Mouse (Mus musculus) midbrain, postnatal 0 days (tissue): ENCODE data around the gene Ppp2r2c. TPM values are rescaled to one million over a fixed set of nuclear protein-coding genes. Genes with fewer than 3 reads are reported as not detected.

Experiments
- ATAC-seq: fragments of 200-750 bp; cut with Nextera tagmentation; 2 replicates; pipeline ENCODE4 v1.8.0; 2017; ENCODE audit warnings: moderate number of reproducible peaks, mild to moderate bottlenecking, moderate TSS enrichment, moderate library complexity; ENCODE audit not compliant: low FRiP score
- DNase-seq: peaks from one replicate; pipeline ENCODE4 v3.0.0-alpha.2; 2015; ENCODE audit warnings: low spot score
- H3K27ac ChIP-seq: fragments of 300-500 bp; sonication (generic); 2 replicates; pipeline ENCODE4 v1.5.1; 2014; ENCODE audit warnings: low read depth, mild to moderate bottlenecking, low read length, mixed read lengths
- H3K27me3 ChIP-seq: fragments of 300-500 bp; sonication (generic); 2 replicates; pipeline ENCODE4 v1.6.1; 2014; ENCODE audit warnings: low read length, control low read depth, mixed read lengths; ENCODE audit not compliant: insufficient read depth
- H3K36me3 ChIP-seq: fragments of 300-500 bp; sonication (generic); 2 replicates; pipeline ENCODE4 v1.6.1; 2014; ENCODE audit warnings: low read length, control low read depth, mixed read lengths; ENCODE audit not compliant: insufficient read depth
- H3K4me1 ChIP-seq: fragments of 300-500 bp; sonication (generic); 2 replicates; pipeline ENCODE4 v1.6.1; 2014; ENCODE audit warnings: mild to moderate bottlenecking, control low read depth, antibody characterized with exemption, low read length, mixed read lengths; ENCODE audit not compliant: insufficient read depth
- H3K4me2 ChIP-seq: fragments of 300-500 bp; sonication (generic); 2 replicates; pipeline ENCODE4 v1.6.1; 2014; ENCODE audit warnings: low read depth, mild to moderate bottlenecking, low read length, mixed read lengths; ENCODE audit not compliant: poor library complexity, severe bottlenecking
- H3K4me3 ChIP-seq: fragments of 300-500 bp; sonication (generic); 2 replicates; pipeline ENCODE4 v1.5.1; 2014; ENCODE audit warnings: low read depth, mild to moderate bottlenecking, low read length, moderate library complexity
- H3K9ac ChIP-seq: fragments of 300-500 bp; sonication (generic); replicated peaks from 2 replicates; pipeline ENCODE4 v1.6.1; 2014; ENCODE audit warnings: mild to moderate bottlenecking, low read length, moderate library complexity, mixed read lengths; ENCODE audit not compliant: poor library complexity, severe bottlenecking
- H3K9me3 ChIP-seq: fragments of 300-500 bp; sonication (generic); 2 replicates; pipeline ENCODE4 v1.6.1; 2016; ENCODE audit warnings: low read length, control low read depth
- CTCF ChIP-seq: IDR thresholded peaks from 2 replicates; pipeline ENCODE4 v1.5.1; 2016; ENCODE audit warnings: antibody characterized with exemption, mild to moderate bottlenecking
- WGBS: fragments of 180-500 bp; shearing (Covaris S2); extraction: QIAGEN DNeasy Blood & Tissue Kit; methylation state at CpG from one replicate; pipeline ENCODE4 v1.1.7; 2014; 5-methylcytosine and 5-hydroxymethylcytosine counted together
- polyA plus RNA-seq: library from polyadenylated mRNA; unstranded; fragments of >200 nt; fragmentation: Nextera tagmentation; extraction: Ambion mirVana; gene quantifications from 2 replicates; pipeline ENCODE4 v1.2.1, GENCODE M21; 2015
- total RNA-seq: library from RNA; depleted of rRNA; stranded (reverse); fragments of >200 nt; gene quantifications from 2 replicates; pipeline ENCODE4 v1.2.3, GENCODE M21; 2014

The Ppp2r2c gene
- total and polyA plus RNA-seq, 2 experiments from 2014 or later = 91.8 to 231 TPM

DNA sequence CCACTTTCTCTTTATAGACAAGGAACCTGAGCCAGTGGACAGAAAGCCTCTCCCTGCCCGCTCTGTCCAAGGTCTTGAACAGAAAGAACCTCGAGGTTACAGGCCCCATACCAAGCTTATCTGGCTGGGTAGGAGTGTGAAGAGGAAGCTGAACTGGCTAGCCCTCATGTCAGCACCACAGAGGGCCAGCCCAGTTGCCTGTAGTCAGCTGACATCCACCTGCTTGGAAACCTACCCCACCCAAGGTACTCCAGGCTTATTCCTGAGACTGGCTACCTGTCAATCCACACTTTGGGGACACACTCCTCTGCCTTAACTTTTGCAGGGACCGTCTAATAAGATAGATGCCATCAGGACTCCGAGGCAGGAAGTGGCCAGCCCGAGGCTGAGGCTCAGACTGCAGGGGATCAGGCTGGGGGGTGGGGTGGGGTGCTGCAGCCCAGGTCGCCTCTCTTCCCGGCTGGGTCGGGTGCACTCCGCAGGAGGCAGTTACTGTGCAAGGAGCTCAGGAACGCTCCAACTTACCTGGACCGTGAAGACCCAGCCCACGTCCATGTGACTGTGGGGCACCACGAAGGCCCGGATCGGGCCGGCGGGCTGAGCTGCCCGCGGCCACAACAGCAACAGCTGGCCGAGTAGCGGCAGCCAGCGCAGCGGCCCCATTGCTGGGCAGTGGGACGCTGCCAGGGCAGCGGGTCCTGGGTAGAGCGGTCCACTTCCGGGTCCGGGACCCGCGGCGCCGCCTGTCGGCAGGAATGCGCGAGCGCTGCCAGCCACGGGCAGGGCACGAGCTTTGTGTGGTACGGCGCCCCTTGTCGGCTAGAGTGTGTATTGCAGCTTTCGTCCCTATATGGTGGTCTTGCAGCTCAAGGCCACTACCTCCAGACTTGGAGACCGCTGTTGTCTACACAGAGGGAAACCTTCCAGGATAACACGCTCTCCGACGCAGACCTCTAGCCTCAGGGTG is 38.1 kb upstream of the Ppp2r2c start, which contains the start of gene Man2b2:
Gene Man2b2, minus strand, starts transcription at position 741 of the 967 bp plus-strand sequence.
- Histone ChIP-seq H3K4me2 (peak within 1 kb of the TSS; percentile 79), H3K4me1 (peaks cover 3% of the 10 kb centered on the region; the same call in 1 of the 2 replicates), H3K9me3 (no peaks in the 10 kb centered on the region), H3K27ac (no peak within 1 kb of the TSS), H3K4me3 (peak within 1 kb of the TSS; percentile 45), H3K9ac (peak within 1 kb of the TSS; percentile 60), H3K36me3 (peaks cover 5% of the 10 kb centered on the region; the same call in 1 of the 2 replicates), H3K27me3 (0 out of 2 replicates have a peak, but pooled peaks cover 3% of the 10 kb centered on the region)
- ATAC-seq (peak; percentile 91), DNase-seq (peak; percentile 90)
- TF ChIP-seq CTCF = peak; percentile 98
- 5% methylated on average over 42 of the region's 46 CpGs for WGBS

DNA sequence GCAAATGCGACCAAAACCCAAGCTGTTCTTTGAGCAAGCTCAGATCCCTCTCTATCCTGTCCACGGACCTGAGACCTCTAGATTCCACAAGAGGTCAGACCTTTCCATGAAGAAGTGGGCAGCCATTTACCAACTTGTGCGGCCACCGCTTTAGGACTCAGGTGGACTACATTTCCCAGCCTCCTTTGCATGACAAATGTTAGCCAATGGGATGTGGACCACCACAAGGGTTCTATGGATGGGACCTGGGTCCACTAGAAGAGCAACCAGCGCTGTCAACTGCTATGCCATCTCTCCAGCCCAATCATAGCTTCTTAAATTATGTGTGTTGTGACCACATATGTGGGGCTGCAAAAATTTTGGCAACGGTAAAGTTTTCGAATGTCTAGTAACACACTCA is 37.0 kb upstream of the Ppp2r2c start:
- Histone ChIP-seq H3K27me3 (0 out of 2 replicates have a peak, but pooled peaks cover 3% of the 10 kb centered on the region), H3K9ac (no peak overlapping the region), H3K4me2 (peak overlapping the region; percentile 79; the same call in 1 of the 2 replicates), H3K9me3 (no peaks in the 10 kb centered on the region), H3K4me1 (peaks cover 3% of the 10 kb centered on the region; the same call in 1 of the 2 replicates), H3K36me3 (no peaks in the 10 kb centered on the region), H3K4me3 (no peak overlapping the region), H3K27ac (no peak overlapping the region)
- no peak for TF ChIP-seq CTCF
- 64% methylated on average over 7 of the region's 7 CpGs for WGBS
- DNase-seq (peak; percentile 66), ATAC-seq (0 out of 2 replicates have a peak, but pooled peaks have one; percentile 6)

- TF ChIP-seq CTCF = peak; percentile 99
- no peak overlapping the region for H3K9ac ChIP-seq
- H3K36me3 ChIP-seq = no peaks in the 10 kb centered on the region
- peak; percentile 89 for DNase-seq
- H3K27ac ChIP-seq = no peak overlapping the region
- no peaks in the 10 kb centered on the region for H3K4me1 ChIP-seq
- WGBS = 2% methylated on average over 6 of the region's 6 CpGs
- H3K9me3 ChIP-seq = no peaks in the 10 kb centered on the region
- no peak overlapping the region for H3K4me3 ChIP-seq
- H3K4me2 ChIP-seq = no peak overlapping the region
- no peak for ATAC-seq
- 0 out of 2 replicates have a peak, but pooled peaks cover 3% of the 10 kb centered on the region for H3K27me3 ChIP-seq
Measured at GRCm38 (mm10) chr5:36835933-36836332, 32.4 kb upstream of the Ppp2r2c start.

- Histone ChIP-seq H3K27me3 (no peaks in the 10 kb centered on the region), H3K4me2 (no peak overlapping the region), H3K9ac (no peak overlapping the region), H3K36me3 (no peaks in the 10 kb centered on the region), H3K27ac (no peak overlapping the region), H3K4me3 (no peak overlapping the region), H3K9me3 (no peaks in the 10 kb centered on the region), H3K4me1 (no peaks in the 10 kb centered on the region)
- no peak for TF ChIP-seq CTCF
- WGBS = 89% methylated on average over 2 of the region's 2 CpGs
- no peak for ATAC-seq
- peak; percentile 68 for DNase-seq
Measured at GRCm38 (mm10) chr5:36839032-36839431, 29.3 kb upstream of the Ppp2r2c start.

- H3K9ac ChIP-seq = no peak overlapping the region
- DNase-seq = no peak
- no peak overlapping the region for H3K4me3 ChIP-seq
- H3K27me3 ChIP-seq = no peaks in the 10 kb centered on the region
- H3K4me1 ChIP-seq = no peaks in the 10 kb centered on the region
- no peak for TF ChIP-seq CTCF
- H3K27ac ChIP-seq = no peak overlapping the region
- WGBS = 76% methylated on average over 8 of the region's 8 CpGs
- no peaks in the 10 kb centered on the region for H3K9me3 ChIP-seq
- H3K36me3 ChIP-seq = no peaks in the 10 kb centered on the region
- no peak overlapping the region for H3K4me2 ChIP-seq
- ATAC-seq = no peak
Measured at GRCm38 (mm10) chr5:36839602-36840001, 28.7 kb upstream of the Ppp2r2c start.

- Histone ChIP-seq H3K4me1 (no peaks in the 10 kb centered on the region), H3K4me3 (no peak overlapping the region), H3K36me3 (no peaks in the 10 kb centered on the region), H3K27me3 (no peaks in the 10 kb centered on the region), H3K9ac (no peak overlapping the region), H3K27ac (no peak overlapping the region), H3K4me2 (no peak overlapping the region), H3K9me3 (no peaks in the 10 kb centered on the region)
- 83% methylated on average over 7 of the region's 7 CpGs for WGBS
- TF ChIP-seq CTCF = no peak
- ATAC-seq (no peak), DNase-seq (no peak)
Measured at GRCm38 (mm10) chr5:36840092-36840491, 28.2 kb upstream of the Ppp2r2c start.
